Mouse (Mus musculus) testis, adult 2 months (tissue): ENCODE measurements around the gene Nr5a1. TPM values are rescaled to one million over a fixed set of nuclear protein-coding genes. Genes with fewer than 3 reads are reported as not detected.

Experiments
- H3K27ac ChIP-seq: fragments of 200-500 bp; 2 replicates; pipeline ENCODE4 v1.5.1; 2012; ENCODE audit warnings: low read depth, low read length; ENCODE audit not compliant: control insufficient read depth, insufficient read depth
- H3K27me3 ChIP-seq: fragments of 200-500 bp; 2 replicates; pipeline ENCODE4 v1.6.1; 2012; ENCODE audit warnings: mild to moderate bottlenecking, low read length, moderate library complexity; ENCODE audit not compliant: control insufficient read depth, insufficient read depth
- H3K36me3 ChIP-seq: fragments of 200-500 bp; 2 replicates; pipeline ENCODE4 v1.6.1; 2012; ENCODE audit warnings: mild to moderate bottlenecking, low read length; ENCODE audit not compliant: control insufficient read depth, insufficient read depth
- H3K4me1 ChIP-seq: fragments of 200-500 bp; 2 replicates; pipeline ENCODE4 v1.6.1; 2012; ENCODE audit warnings: low read length; ENCODE audit not compliant: control insufficient read depth, insufficient read depth
- H3K4me3 ChIP-seq: fragments of 200-500 bp; 2 replicates; pipeline ENCODE4 v1.5.1; 2012; ENCODE audit warnings: low read depth, mild to moderate bottlenecking, low read length, moderate library complexity, mixed read lengths; ENCODE audit not compliant: control insufficient read depth
- CTCF ChIP-seq: fragments of 200-500 bp; IDR thresholded peaks from 2 replicates; pipeline ENCODE4 v1.5.1; 2012; ENCODE audit warnings: low read depth, mild to moderate bottlenecking, inconsistent platforms, low read length, moderate library complexity; ENCODE audit not compliant: control insufficient read depth, insufficient read depth, insufficient replicate concordance
- POLR2A ChIP-seq: fragments of 200-500 bp; IDR thresholded peaks from 2 replicates; pipeline ENCODE4 v1.6.1; 2012; ENCODE audit warnings: low read depth, mild to moderate bottlenecking, inconsistent platforms, low read length, moderate library complexity; ENCODE audit not compliant: control insufficient read depth
- polyA plus RNA-seq: library from polyadenylated mRNA; depleted of rRNA; stranded (reverse); fragments of >200 nt; gene quantifications from 2 replicates; pipeline ENCODE4 v1.2.3, GENCODE M21; 2012

The Nr5a1 gene
- polyA plus RNA-seq, 1 experiment, result 25.3 TPM

GRCm38 (mm10) chr2:38725427-38725826, 11.1 kb upstream of the Nr5a1 start:
- Histone ChIP-seq H3K27me3 (no peaks in the 10 kb centered on the region), H3K27ac (no peak overlapping the region), H3K4me1 (peaks cover 3% of the 10 kb centered on the region; the same call in 1 of the 2 replicates), H3K36me3 (no peaks in the 10 kb centered on the region), H3K4me3 (no peak overlapping the region)
- TF ChIP-seq POLR2A (no peak), CTCF (no peak)

GRCm38 (mm10) chr2:38723378-38723777, 9.0 kb upstream of the Nr5a1 start:
- Histone ChIP-seq H3K4me1 (peaks cover 3% of the 10 kb centered on the region; the same call in 1 of the 2 replicates), H3K4me3 (no peak overlapping the region), H3K27ac (no peak overlapping the region), H3K36me3 (no peaks in the 10 kb centered on the region), H3K27me3 (no peaks in the 10 kb centered on the region)
- TF ChIP-seq POLR2A (no peak), CTCF (no peak)

DNA sequence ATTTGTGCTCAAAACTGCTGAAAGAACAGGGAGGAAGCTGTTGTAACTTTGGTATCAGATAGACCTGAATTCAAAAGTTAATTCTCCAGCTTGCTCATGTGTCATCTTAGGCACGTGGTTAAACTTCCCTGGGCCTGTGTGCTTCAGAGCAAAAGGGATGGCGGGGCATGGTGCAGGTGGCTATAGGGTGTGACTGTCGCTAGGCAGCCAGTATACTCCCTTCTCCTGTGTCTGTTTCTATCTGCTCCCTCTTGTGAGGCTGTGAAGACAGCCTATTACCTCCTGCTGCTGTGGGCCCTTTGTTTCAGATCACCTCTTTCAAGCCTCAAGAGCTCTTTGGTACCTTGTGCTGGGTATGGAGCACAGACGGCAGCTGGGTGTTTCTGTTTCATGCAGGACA, 7.7 kb upstream of the Nr5a1 start:
- H3K4me1 ChIP-seq, result peaks cover 3% of the 10 kb centered on the region; the same call in 1 of the 2 replicates
- no peaks in the 10 kb centered on the region for H3K36me3 ChIP-seq
- no peaks in the 10 kb centered on the region for H3K27me3 ChIP-seq
- H3K27ac ChIP-seq, result peak overlapping the region; percentile 45
- TF ChIP-seq POLR2A (no peak), CTCF (no peak)
- no peak overlapping the region for H3K4me3 ChIP-seq

DNA sequence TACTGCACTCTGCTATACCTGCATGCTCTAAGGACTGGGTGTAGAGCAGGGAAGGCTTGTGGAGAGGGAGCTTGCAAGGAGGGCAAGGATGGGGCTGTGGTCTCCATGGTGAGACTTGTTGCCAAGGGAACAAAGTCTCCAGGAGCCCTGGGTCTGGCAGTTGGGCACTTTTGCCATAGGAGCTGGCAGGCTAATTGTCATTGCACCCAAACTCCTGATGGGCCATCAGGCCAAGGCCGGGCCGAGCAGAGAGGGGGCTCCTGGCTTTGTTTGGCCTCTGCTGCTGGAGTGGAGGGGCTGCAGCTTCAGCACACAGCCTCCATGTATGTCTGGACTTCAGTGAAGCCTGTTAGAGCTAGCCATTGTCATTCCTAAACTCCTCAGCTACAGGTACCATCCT, 6.3 kb upstream of the Nr5a1 start:
- H3K4me3 ChIP-seq, result no peak overlapping the region
- no peak overlapping the region for H3K27ac ChIP-seq
- TF ChIP-seq POLR2A (no peak), CTCF (no peak)
- no peaks in the 10 kb centered on the region for H3K36me3 ChIP-seq
- peaks cover 3% of the 10 kb centered on the region; the same call in 1 of the 2 replicates for H3K4me1 ChIP-seq
- no peaks in the 10 kb centered on the region for H3K27me3 ChIP-seq

- Histone ChIP-seq H3K4me3 (no peak overlapping the region), H3K4me1 (peaks cover 6% of the 10 kb centered on the region; the same call in 1 of the 2 replicates), H3K27ac (no peak overlapping the region; the same call in 1 of the 2 replicates), H3K27me3 (no peaks in the 10 kb centered on the region), H3K36me3 (no peaks in the 10 kb centered on the region)
- no peak for TF ChIP-seq CTCF
- TF ChIP-seq POLR2A, result no peak
Observed at GRCm38 (mm10) chr2:38719354-38719753, 5.0 kb upstream of the Nr5a1 start.

DNA sequence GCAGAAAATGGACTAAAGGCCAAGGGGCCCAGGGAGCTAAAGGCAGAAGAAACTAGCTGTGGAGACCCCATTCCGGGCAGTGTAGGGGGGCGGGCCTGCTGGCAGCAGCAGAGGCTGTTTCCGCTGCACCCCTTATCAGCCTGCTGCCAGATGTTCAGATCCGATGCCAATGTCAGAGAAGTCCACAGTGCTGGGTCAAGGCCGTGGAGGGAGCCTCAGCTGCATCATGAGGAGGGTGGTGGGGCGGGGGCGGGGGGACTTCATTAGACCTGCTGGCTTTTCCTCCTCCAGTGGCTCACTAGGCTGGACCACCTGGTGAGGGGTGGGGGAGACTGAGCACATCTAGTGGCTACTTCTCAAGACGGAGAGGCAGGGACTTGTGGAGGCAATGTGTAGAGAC, 4.3 kb upstream of the Nr5a1 start:
- Histone ChIP-seq H3K27me3 (no peaks in the 10 kb centered on the region), H3K27ac (peak overlapping the region; percentile 44), H3K4me3 (no peak overlapping the region), H3K36me3 (no peaks in the 10 kb centered on the region), H3K4me1 (peaks cover 6% of the 10 kb centered on the region; the same call in 1 of the 2 replicates)
- no peak for TF ChIP-seq CTCF
- no peak for TF ChIP-seq POLR2A

GRCm38 (mm10) chr2:38717436-38717835, 3.1 kb upstream of the Nr5a1 start:
- Histone ChIP-seq H3K4me1 (peaks cover 11% of the 10 kb centered on the region), H3K4me3 (no peak overlapping the region), H3K27me3 (no peaks in the 10 kb centered on the region), H3K36me3 (no peaks in the 10 kb centered on the region), H3K27ac (no peak overlapping the region)
- TF ChIP-seq CTCF, result no peak
- no peak for TF ChIP-seq POLR2A

- H3K27ac ChIP-seq, result peak overlapping the region; percentile 76
- TF ChIP-seq CTCF, result no peak
- TF ChIP-seq POLR2A, result no peak
- H3K4me3 ChIP-seq, result peak overlapping the region; percentile 73
- H3K36me3 ChIP-seq, result no peaks in the 10 kb centered on the region
- H3K27me3 ChIP-seq, result no peaks in the 10 kb centered on the region; the same call in 1 of the 2 replicates
- peaks cover 26% of the 10 kb centered on the region for H3K4me1 ChIP-seq
Observed at GRCm38 (mm10) chr2:38713596-38713995, 746 bp downstream of the Nr5a1 start.
